Mouse (Mus musculus) intestine, postnatal 0 days (tissue): ENCODE results near the gene H2-Ke6. TPM values are rescaled to one million over a fixed set of nuclear protein-coding genes. Genes with fewer than 3 reads are reported as not detected.

Source experiments
- ATAC-seq: fragments of 200-750 bp; cut with Nextera tagmentation; 2 replicates; pipeline ENCODE4 v1.8.0; 2017; ENCODE audit warnings: mild to moderate bottlenecking, moderate TSS enrichment, moderate library complexity
- H3K27ac ChIP-seq: fragments of 300-500 bp; sonication (generic); 2 replicates; pipeline ENCODE4 v1.5.1; 2014; ENCODE audit warnings: mild to moderate bottlenecking, low read depth, low read length, moderate library complexity
- H3K27me3 ChIP-seq: fragments of 300-500 bp; sonication (generic); replicated peaks from 2 replicates; pipeline ENCODE4 v1.6.1; 2014; ENCODE audit warnings: low read length, mixed read lengths; ENCODE audit not compliant: control insufficient read depth, insufficient read depth
- H3K36me3 ChIP-seq: fragments of 300-500 bp; sonication (generic); 2 replicates; pipeline ENCODE4 v1.6.1; 2014; ENCODE audit warnings: mild to moderate bottlenecking, moderate library complexity; ENCODE audit not compliant: control insufficient read depth, insufficient read depth
- H3K4me1 ChIP-seq: fragments of 300-500 bp; sonication (generic); replicated peaks from 2 replicates; pipeline ENCODE4 v1.6.1; 2014; ENCODE audit warnings: antibody characterized with exemption, low read length, mixed read lengths; ENCODE audit not compliant: control insufficient read depth, insufficient read depth
- H3K4me2 ChIP-seq: fragments of 300-500 bp; sonication (generic); replicated peaks from 2 replicates; pipeline ENCODE4 v1.6.1; 2014; ENCODE audit warnings: low read depth, mild to moderate bottlenecking, moderate library complexity
- H3K4me3 ChIP-seq: fragments of 300-500 bp; sonication (generic); 2 replicates; pipeline ENCODE4 v1.5.1; 2014; ENCODE audit warnings: low read depth, low read length
- H3K9ac ChIP-seq: fragments of 300-500 bp; sonication (generic); 2 replicates; pipeline ENCODE4 v1.6.1; 2014; ENCODE audit warnings: mild to moderate bottlenecking, low read depth, low read length
- H3K9me3 ChIP-seq: fragments of 300-500 bp; sonication (generic); 2 replicates; pipeline ENCODE4 v1.6.1; 2016; ENCODE audit warnings: mixed run types; ENCODE audit not compliant: control insufficient read depth
- CTCF ChIP-seq: sonication (generic); IDR thresholded peaks from 2 replicates; pipeline ENCODE4 v1.5.1; 2016; ENCODE audit warnings: low read depth, mild to moderate bottlenecking, control low read depth, antibody characterized with exemption, moderate library complexity
- WGBS: fragments of 180-500 bp; shearing (Covaris S2); extraction: QIAGEN DNeasy Blood & Tissue Kit; methylation state at CpG from one replicate; pipeline ENCODE4 v1.1.7; 2014; 5-methylcytosine and 5-hydroxymethylcytosine counted together
- polyA plus RNA-seq: library from polyadenylated mRNA; unstranded; fragments of >200 nt; fragmentation: Nextera tagmentation; extraction: Ambion mirVana; gene quantifications from 2 replicates; pipeline ENCODE4 v1.2.1, GENCODE M21; 2015

Gene H2-Ke6
- polyA plus RNA-seq, 1 experiment from 2014 or later = 59.8 TPM

- H3K27me3 ChIP-seq = no peaks in the 10 kb centered on the region
- peak overlapping the region; percentile 93 for H3K4me2 ChIP-seq
- no peak for TF ChIP-seq CTCF
- peak overlapping the region; percentile 21; the same call in 1 of the 2 replicates for H3K27ac ChIP-seq
- H3K36me3 ChIP-seq = peaks cover 23% of the 10 kb centered on the region
- H3K9ac ChIP-seq = no peak overlapping the region
- no peak for ATAC-seq
- no peaks in the 10 kb centered on the region for H3K9me3 ChIP-seq
- no peak overlapping the region for H3K4me3 ChIP-seq
- H3K4me1 ChIP-seq = peaks cover 24% of the 10 kb centered on the region; the same call in 1 of the 2 replicates
- 75% methylated on average over 17 of the region's 17 CpGs for WGBS
Observed at GRCm38 (mm10) chr17:34028501-34029149, 765 bp upstream of the H2-Ke6 start.

DNA sequence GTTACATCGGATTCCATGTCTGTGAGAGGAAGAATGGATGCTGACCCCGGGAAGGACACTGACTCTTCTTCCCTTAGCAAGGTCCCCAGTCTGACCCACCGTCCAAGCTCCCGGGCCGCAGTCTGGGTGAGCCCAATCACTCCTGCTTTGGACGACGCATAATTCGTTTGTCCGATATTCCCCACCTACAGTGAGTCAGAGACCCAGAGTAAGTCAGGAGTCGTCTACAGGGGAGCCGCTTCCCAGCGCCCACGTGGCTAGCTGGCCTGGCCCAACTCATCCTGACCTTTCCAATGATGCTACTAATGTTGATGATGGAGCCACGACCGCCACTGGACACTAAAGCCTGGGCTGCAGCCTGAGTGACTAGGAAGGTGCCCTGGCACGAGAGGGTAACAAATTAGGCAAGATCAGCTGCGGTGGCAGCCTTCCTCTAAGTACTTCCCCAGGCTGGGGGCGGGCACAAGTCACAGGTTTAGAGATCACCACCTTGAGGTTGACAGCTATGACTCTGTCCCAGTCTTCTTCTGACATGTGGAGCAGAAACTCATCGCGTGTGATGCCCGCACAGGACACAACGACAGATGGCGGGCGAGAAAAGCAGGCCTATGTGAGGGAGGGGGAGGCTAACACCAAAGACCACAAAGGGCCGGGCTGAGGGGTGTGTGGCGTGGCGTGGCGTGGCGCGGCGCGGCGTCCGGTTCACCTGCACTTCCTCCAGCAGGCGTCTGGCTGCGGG, 774 bp downstream of the H2-Ke6 start:
- peaks cover 28% of the 10 kb centered on the region for H3K36me3 ChIP-seq
- ATAC-seq = no peak
- WGBS = 11% methylated on average over 36 of the region's 36 CpGs
- peak overlapping the region; percentile 58 for H3K9ac ChIP-seq
- peak overlapping the region; percentile 65 for H3K27ac ChIP-seq
- H3K4me2 ChIP-seq = peak overlapping the region; percentile 93
- peak overlapping the region; percentile 60 for H3K4me3 ChIP-seq
- peaks cover 24% of the 10 kb centered on the region; the same call in 1 of the 2 replicates for H3K4me1 ChIP-seq
- no peak for TF ChIP-seq CTCF
- H3K9me3 ChIP-seq = no peaks in the 10 kb centered on the region
- H3K27me3 ChIP-seq = no peaks in the 10 kb centered on the region

DNA sequence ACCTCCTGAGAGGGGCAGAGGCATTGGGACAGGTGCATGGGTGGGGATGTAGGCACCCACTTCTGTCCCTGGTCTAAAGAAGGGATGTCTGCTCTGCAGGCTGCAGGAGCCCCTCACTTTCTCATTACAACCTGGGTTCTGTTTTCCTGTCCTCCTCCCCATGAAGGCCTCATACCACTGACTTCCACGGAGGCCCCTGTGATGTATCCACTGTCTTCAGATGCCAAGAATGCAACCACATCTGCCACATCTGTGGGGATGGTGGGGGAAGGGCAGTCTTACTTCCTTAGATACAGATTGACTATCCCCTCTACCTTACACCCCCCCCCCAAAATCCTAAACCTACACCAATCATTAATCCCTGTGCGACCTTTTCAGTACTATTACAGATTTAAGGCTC, 1.6 kb downstream of the H2-Ke6 start:
- Histone ChIP-seq H3K4me3 (no peak overlapping the region), H3K9ac (no peak overlapping the region), H3K9me3 (no peaks in the 10 kb centered on the region), H3K4me1 (peaks cover 24% of the 10 kb centered on the region; the same call in 1 of the 2 replicates), H3K36me3 (peaks cover 37% of the 10 kb centered on the region), H3K4me2 (peak overlapping the region; percentile 93; the same call in 1 of the 2 replicates), H3K27me3 (no peaks in the 10 kb centered on the region), H3K27ac (no peak overlapping the region)
- WGBS = 60% methylated on average over 2 of the region's 2 CpGs
- TF ChIP-seq CTCF = no peak
- no peak for ATAC-seq

GRCm38 (mm10) chr17:34025756-34026151, 2.1 kb downstream of the H2-Ke6 start:
- no peaks in the 10 kb centered on the region for H3K9me3 ChIP-seq
- no peak for ATAC-seq
- H3K9ac ChIP-seq = no peak overlapping the region
- no peak overlapping the region for H3K27ac ChIP-seq
- H3K36me3 ChIP-seq = peaks cover 41% of the 10 kb centered on the region
- WGBS = 52% methylated on average over 7 of the region's 7 CpGs
- no peak for TF ChIP-seq CTCF
- no peaks in the 10 kb centered on the region for H3K27me3 ChIP-seq
- peak overlapping the region; percentile 86; the same call in 1 of the 2 replicates for H3K4me3 ChIP-seq
- peak overlapping the region; percentile 99 for H3K4me2 ChIP-seq
- peaks cover 24% of the 10 kb centered on the region; the same call in 1 of the 2 replicates for H3K4me1 ChIP-seq

- ATAC-seq = peak; percentile 14
- Histone ChIP-seq H3K27ac (peak overlapping the region; percentile 82), H3K4me2 (peak overlapping the region; percentile 99), H3K36me3 (peaks cover 43% of the 10 kb centered on the region), H3K27me3 (no peaks in the 10 kb centered on the region), H3K9me3 (no peaks in the 10 kb centered on the region), H3K4me3 (peak overlapping the region; percentile 86), H3K4me1 (peaks cover 19% of the 10 kb centered on the region; the same call in 1 of the 2 replicates), H3K9ac (peak overlapping the region; percentile 88)
- no peak for TF ChIP-seq CTCF
- 1% methylated on average over 57 of the region's 57 CpGs for WGBS
Observed at GRCm38 (mm10) chr17:34024861-34025755, 2.8 kb downstream of the H2-Ke6 start.
